Mouse (Mus musculus): ENCODE measurements around the gene Ankrd55.

GRCm38 (mm10) chr13:112382956-112383355 is 94.7 kb downstream of the Ankrd55 start:
- TF ChIP-seq CTCF (conservative IDR thresholded peaks at IDR 0.05; ENCODE audit: low read length) = no peak
- no peak for TF ChIP-seq NANOG (IDR thresholded peaks at IDR 0.05; ENCODE audit: borderline replicate concordance, low read length)

All from E14TG2a.4 (cell line).